Mouse (Mus musculus) limb, embryonic 14.5 days (tissue): ENCODE data around the gene Plce1. TPM values are rescaled to one million over a fixed set of nuclear protein-coding genes. Genes with fewer than 3 reads are reported as not detected.

Experiments used
- ATAC-seq: fragments of 200-750 bp; cut with Nextera tagmentation; 2 replicates; pipeline ENCODE4 v1.8.0; 2017; ENCODE audit warnings: low read depth, moderate number of reproducible peaks, moderate TSS enrichment; ENCODE audit not compliant: low FRiP score
- DNase-seq: peaks from one replicate; pipeline ENCODE4 v3.0.0-alpha.2; 2015; ENCODE audit warnings: low spot score
- H3K27ac ChIP-seq: fragments of 300-500 bp; sonication (generic); replicated peaks from 2 replicates; pipeline ENCODE4 v1.5.1; 2014; ENCODE audit warnings: low read depth, mild to moderate bottlenecking, low read length, moderate library complexity, mixed read lengths
- H3K27me3 ChIP-seq: fragments of 300-500 bp; sonication (generic); 2 replicates; pipeline ENCODE4 v1.6.1; 2014; ENCODE audit warnings: low read length, mixed read lengths; ENCODE audit not compliant: control insufficient read depth, insufficient read depth
- H3K36me3 ChIP-seq: fragments of 300-500 bp; sonication (generic); 2 replicates; pipeline ENCODE4 v1.6.1; 2014; ENCODE audit warnings: mild to moderate bottlenecking, low read length, moderate library complexity, mixed read lengths; ENCODE audit not compliant: control insufficient read depth, insufficient read depth
- H3K4me1 ChIP-seq: fragments of 300-500 bp; sonication (generic); 2 replicates; pipeline ENCODE4 v1.6.1; 2014; ENCODE audit warnings: antibody characterized with exemption, low read length, mixed read lengths; ENCODE audit not compliant: control insufficient read depth, insufficient read depth
- H3K4me2 ChIP-seq: fragments of 300-500 bp; sonication (generic); replicated peaks from 2 replicates; pipeline ENCODE4 v1.6.1; 2014; ENCODE audit warnings: low read depth, mild to moderate bottlenecking, low read length, moderate library complexity; ENCODE audit not compliant: severe bottlenecking
- H3K4me3 ChIP-seq: fragments of 300-500 bp; sonication (generic); replicated peaks from 2 replicates; pipeline ENCODE4 v1.5.1; 2014; ENCODE audit warnings: low read length
- H3K9ac ChIP-seq: fragments of 300-500 bp; sonication (generic); 2 replicates; pipeline ENCODE4 v1.6.1; 2014; ENCODE audit warnings: mild to moderate bottlenecking, low read depth, low read length, moderate library complexity; ENCODE audit not compliant: severe bottlenecking
- H3K9me3 ChIP-seq: fragments of 300-500 bp; sonication (generic); 2 replicates; pipeline ENCODE4 v1.6.1; 2016; ENCODE audit warnings: low read length; ENCODE audit not compliant: control insufficient read depth
- POLR2A ChIP-seq: fragments of 200-500 bp; IDR thresholded peaks from 2 replicates; pipeline ENCODE4 v1.8.0; 2012; ENCODE audit warnings: inconsistent platforms, mild to moderate bottlenecking, moderate library complexity, borderline replicate concordance; ENCODE audit not compliant: insufficient read depth, insufficient read length; ENCODE audit errors: extremely low read depth
- WGBS: fragments of 180-500 bp; shearing (Covaris S2); extraction: QIAGEN DNeasy Blood & Tissue Kit; methylation state at CpG from one replicate; pipeline ENCODE4 v1.1.7; 2014; 5-methylcytosine and 5-hydroxymethylcytosine counted together
- polyA plus RNA-seq, 2 experiments: library from polyadenylated mRNA; depleted of rRNA in 1 of 2; stranded (reverse) in 1 of 2; unstranded in 1 of 2; fragments of >200 nt; fragmentation: Nextera tagmentation in 1 of 2; extraction: Ambion mirVana in 1 of 2; gene quantifications; 2 replicates each; pipeline versions ENCODE4 v1.2.1 to v1.2.3; 2012 to 2014

The Plce1 gene
- polyA plus RNA-seq, 2 experiments, result 12.6 to 13.3 TPM

DNA sequence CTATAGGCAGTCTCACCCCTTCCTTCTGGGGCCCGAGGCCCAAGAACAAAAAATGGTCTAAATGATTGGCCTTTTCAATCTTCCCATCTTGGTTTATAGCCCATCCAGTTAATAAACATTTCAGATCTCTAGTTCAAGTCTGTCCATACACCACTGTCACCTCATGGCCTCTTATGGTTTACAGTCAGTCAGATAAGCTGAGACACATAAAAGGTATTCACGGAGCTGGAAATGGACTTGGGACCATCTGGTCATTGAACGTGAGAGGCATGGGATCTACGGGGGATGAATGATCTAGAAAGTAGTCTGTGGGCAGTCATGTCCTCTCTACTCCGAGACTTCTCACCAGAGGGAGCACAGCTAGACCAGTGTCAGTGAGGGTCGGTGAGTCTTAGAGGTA, 210.6 kb downstream of the Plce1 start:
- WGBS, result 91% methylated on average over 6 of the region's 6 CpGs
- Histone ChIP-seq H3K27me3 (no peaks in the 10 kb centered on the region), H3K4me3 (no peak overlapping the region), H3K36me3 (no peaks in the 10 kb centered on the region), H3K4me2 (no peak overlapping the region), H3K4me1 (no peaks in the 10 kb centered on the region), H3K27ac (no peak overlapping the region), H3K9ac (no peak overlapping the region), H3K9me3 (no peaks in the 10 kb centered on the region)
- TF ChIP-seq POLR2A, result no peak
- DNase-seq (no peak), ATAC-seq (no peak)

DNA sequence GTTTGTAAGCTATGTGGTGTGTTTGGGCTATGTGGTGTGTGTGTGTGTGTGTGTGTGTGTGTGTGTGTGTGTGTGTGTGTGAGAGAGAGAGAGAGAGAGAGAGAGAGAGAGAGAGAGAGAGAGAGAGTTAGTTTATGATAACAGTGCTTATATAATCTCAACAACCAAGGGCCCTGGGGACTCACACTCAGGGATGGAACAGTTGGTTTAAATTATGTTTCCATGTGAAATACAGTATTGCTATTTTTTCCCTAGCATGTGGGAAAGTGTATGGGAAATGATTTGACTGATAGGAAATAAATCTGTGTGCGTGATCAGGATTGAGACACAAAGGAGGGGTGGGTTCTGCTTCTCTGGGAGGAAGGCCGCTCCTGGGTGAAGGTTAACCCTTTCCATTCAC, 212.4 kb downstream of the Plce1 start:
- Histone ChIP-seq H3K4me3 (no peak overlapping the region), H3K9me3 (no peaks in the 10 kb centered on the region), H3K36me3 (no peaks in the 10 kb centered on the region), H3K27me3 (no peaks in the 10 kb centered on the region), H3K4me2 (no peak overlapping the region), H3K27ac (no peak overlapping the region), H3K9ac (no peak overlapping the region), H3K4me1 (no peaks in the 10 kb centered on the region)
- no peak for ATAC-seq
- TF ChIP-seq POLR2A, result no peak
- WGBS, result 22% methylated on average over 2 of the region's 2 CpGs
- peak; percentile 66 for DNase-seq

- no peaks in the 10 kb centered on the region for H3K4me1 ChIP-seq
- ATAC-seq (no peak), DNase-seq (no peak)
- H3K27me3 ChIP-seq, result no peaks in the 10 kb centered on the region
- no peak overlapping the region for H3K9ac ChIP-seq
- H3K36me3 ChIP-seq, result no peaks in the 10 kb centered on the region
- H3K4me2 ChIP-seq, result no peak overlapping the region
- no peaks in the 10 kb centered on the region for H3K9me3 ChIP-seq
- H3K27ac ChIP-seq, result no peak overlapping the region
- 79% methylated on average over 4 of the region's 4 CpGs for WGBS
- no peak overlapping the region for H3K4me3 ChIP-seq
- no peak for TF ChIP-seq POLR2A
Measured at GRCm38 (mm10) chr19:38693769-38694168, 212.9 kb downstream of the Plce1 start.

GRCm38 (mm10) chr19:38701776-38702175, 220.9 kb downstream of the Plce1 start:
- no peak overlapping the region for H3K4me3 ChIP-seq
- ATAC-seq, result no peak
- H3K9me3 ChIP-seq, result no peaks in the 10 kb centered on the region
- no peak for DNase-seq
- no peak overlapping the region for H3K27ac ChIP-seq
- 86% methylated on average over 8 of the region's 8 CpGs for WGBS
- no peak for TF ChIP-seq POLR2A
- H3K27me3 ChIP-seq, result no peaks in the 10 kb centered on the region
- no peak overlapping the region for H3K9ac ChIP-seq
- H3K4me2 ChIP-seq, result no peak overlapping the region
- H3K4me1 ChIP-seq, result no peaks in the 10 kb centered on the region
- H3K36me3 ChIP-seq, result 0 out of 2 replicates have a peak, but pooled peaks cover 2% of the 10 kb centered on the region

GRCm38 (mm10) chr19:38704742-38705141, 223.8 kb downstream of the Plce1 start:
- WGBS, result 56% methylated on average over 3 of the region's 3 CpGs
- Histone ChIP-seq H3K36me3 (peaks cover 6% of the 10 kb centered on the region; the same call in 1 of the 2 replicates), H3K27ac (no peak overlapping the region), H3K27me3 (no peaks in the 10 kb centered on the region), H3K9ac (no peak overlapping the region), H3K4me2 (no peak overlapping the region), H3K9me3 (no peaks in the 10 kb centered on the region), H3K4me3 (no peak overlapping the region), H3K4me1 (no peaks in the 10 kb centered on the region)
- ATAC-seq, result no peak
- no peak for TF ChIP-seq POLR2A
- no peak for DNase-seq

DNA sequence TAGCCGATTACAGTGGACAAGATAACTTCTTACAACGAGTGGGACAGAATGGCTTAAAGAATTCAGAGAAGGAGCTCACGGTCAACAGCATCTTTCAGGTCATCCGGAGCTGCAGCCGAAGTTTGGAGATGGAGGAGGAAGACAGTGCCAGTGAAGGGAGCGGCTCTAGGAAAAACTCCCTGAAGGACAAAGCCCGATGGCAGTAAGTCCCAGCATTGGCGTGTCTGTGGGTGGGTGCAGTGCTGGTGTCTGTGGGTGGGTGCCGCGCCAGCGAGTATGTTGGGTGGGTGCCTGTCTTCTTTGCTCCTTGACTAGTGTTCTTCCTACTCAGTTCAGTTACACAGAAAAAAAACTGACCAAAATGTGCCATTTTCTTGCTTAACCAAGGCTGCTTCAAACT, 224.3 kb downstream of the Plce1 start:
- no peak overlapping the region for H3K4me2 ChIP-seq
- no peaks in the 10 kb centered on the region for H3K9me3 ChIP-seq
- H3K4me3 ChIP-seq, result no peak overlapping the region
- no peak overlapping the region for H3K27ac ChIP-seq
- no peak for DNase-seq
- ATAC-seq, result no peak
- no peak overlapping the region for H3K9ac ChIP-seq
- WGBS, result 90% methylated on average over 11 of the region's 11 CpGs
- H3K36me3 ChIP-seq, result peaks cover 6% of the 10 kb centered on the region; the same call in 1 of the 2 replicates
- no peak for TF ChIP-seq POLR2A
- H3K27me3 ChIP-seq, result no peaks in the 10 kb centered on the region
- no peaks in the 10 kb centered on the region for H3K4me1 ChIP-seq
